Mouse (Mus musculus) spleen, adult 2 months (tissue): Measurements from ENCODE around the gene Dcbld2.

Experiments
- CTCF ChIP-seq: fragments of 200-500 bp; IDR thresholded peaks from 2 replicates; pipeline ENCODE4 v1.5.1; 2011; ENCODE audit warnings: mild to moderate bottlenecking, inconsistent platforms; ENCODE audit not compliant: insufficient read depth, insufficient read length, insufficient replicate concordance; ENCODE audit errors: extremely low read depth
- POLR2A ChIP-seq: fragments of 200-500 bp; IDR thresholded peaks from 2 replicates; pipeline ENCODE4 v1.6.1; 2011; ENCODE audit warnings: low read depth, low read length, inconsistent platforms

DNA sequence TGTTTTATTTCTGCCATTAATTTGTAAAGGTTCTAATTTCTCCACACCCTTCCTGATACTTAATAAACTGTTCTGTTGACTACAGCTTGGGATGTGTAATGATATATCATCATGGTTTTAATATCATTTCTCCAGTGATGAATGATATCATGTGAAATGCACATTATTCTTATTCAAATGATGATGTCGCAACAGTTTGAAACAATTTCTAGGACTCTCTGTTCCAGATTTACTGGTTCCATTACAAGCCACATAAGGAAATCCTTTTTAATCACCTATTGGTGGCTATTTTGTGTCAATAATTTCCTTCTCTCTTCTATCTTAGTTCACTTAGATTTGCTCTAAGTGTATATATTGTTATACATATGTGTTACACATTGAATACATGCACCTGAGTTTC, 24.1 kb downstream of the Dcbld2 start:
- TF ChIP-seq CTCF (no peak), POLR2A (no peak)
